Mouse (Mus musculus) activated CD4-positive, CD25-positive, alpha-beta regulatory T cell, adult 9 weeks (primary cell): ENCODE results near the gene Surf2. TPM values are rescaled to one million over a fixed set of nuclear protein-coding genes. Genes with fewer than 3 reads are reported as not detected.

Experiments used
- polyA plus RNA-seq: library from polyadenylated mRNA; unstranded; fragments of 100-300 nt; shearing (Covaris generic); gene quantifications from one replicate; pipeline ENCODE4 v1.2.1, GENCODE M21; 2017

Surf2 gene
- polyA plus RNA-seq, result 67.2 TPM

DNA sequence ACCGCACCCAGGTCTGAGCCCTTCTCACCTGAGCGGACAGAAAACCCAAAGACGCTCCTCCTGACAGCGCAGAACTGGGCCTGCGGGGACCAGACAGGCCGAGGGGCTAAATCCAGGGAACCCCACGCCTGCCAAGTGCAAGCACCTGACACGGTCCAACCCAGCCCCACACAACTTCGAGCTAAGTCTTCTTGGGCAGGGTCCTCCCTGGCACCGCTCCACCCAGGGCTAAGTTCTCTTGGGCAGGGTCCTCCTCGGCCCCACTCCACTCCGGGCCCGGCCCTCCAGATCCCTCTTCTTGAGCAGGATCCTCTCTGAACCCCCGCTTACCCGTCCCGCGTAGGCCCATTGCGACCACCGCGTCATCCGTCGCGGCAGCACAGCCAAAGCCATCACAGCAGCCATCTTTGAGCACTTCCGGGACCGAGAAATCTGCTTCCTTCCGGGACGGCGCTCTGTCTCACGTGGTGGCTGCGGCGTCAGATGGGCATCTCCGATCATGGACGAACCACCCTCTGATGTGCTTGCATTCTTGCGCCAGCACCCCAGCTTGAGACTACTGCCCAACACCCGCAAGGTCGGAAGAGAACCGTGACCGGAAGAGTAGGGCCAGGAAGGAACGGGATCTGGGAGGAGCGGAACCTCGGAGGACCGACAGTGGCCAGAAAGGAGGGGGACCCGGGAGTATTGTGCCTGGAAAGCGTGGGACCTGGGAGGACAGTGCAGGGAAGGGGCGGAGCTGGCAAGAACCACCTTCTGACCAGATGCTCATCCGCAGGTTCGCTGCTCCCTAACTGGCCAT lies at the start of gene Surf2, which contains the start of gene Surf1:
Gene Surf2 (plus strand): TSS at position 441 of the 802 bp plus-strand sequence.
Gene Surf1 (minus strand): TSS at position 604 of the 802 bp plus-strand sequence.

GRCm38 (mm10) chr2:26902467-26903220 lies 13.5 kb upstream of the Surf2 start, which contains the start of gene Surf6:
Gene Surf6, minus strand, starts transcription at chr2:26902879.

GRCm38 (mm10) chr2:26910124-26910993 lies 5.8 kb upstream of the Surf2 start, which contains the start of the genes Med22 and Rpl7a:
Gene Med22, minus strand, starts transcription at chr2:26910677.
Gene Rpl7a, plus strand, starts transcription at chr2:26910764.

GRCm38 (mm10) chr2:26933304-26934055 lies 17.3 kb downstream of the Surf2 start, which contains the start of the genes Surf4 and Stkld1:
Gene Surf4, minus strand, starts transcription at chr2:26933928.
Gene Stkld1, plus strand, starts transcription at chr2:26934047.

GRCm38 (mm10) chr2:26963923-26964723 lies 48.0 kb downstream of the Surf2 start, which contains the start of gene Rexo4:
Gene Rexo4, minus strand, starts transcription at chr2:26964386.

Other genes starting within 250 kb of the Surf2 start
- gene Lcn4, start 245.1 kb upstream of the Surf2 start, polyA plus RNA-seq, result 0.61 TPM
- not detected for gene Abo, start 51.4 kb upstream of the Surf2 start, polyA plus RNA-seq
- 49.4 TPM for gene Surf6, start 13.5 kb upstream of the Surf2 start, polyA plus RNA-seq
- 35.2 TPM for gene Med22, start 5.7 kb upstream of the Surf2 start, polyA plus RNA-seq
- gene Rpl7a, start 5.6 kb upstream of the Surf2 start, polyA plus RNA-seq, result 331 TPM
- 126 TPM for gene Surf1, start 163 bp downstream of the Surf2 start, polyA plus RNA-seq
- gene Surf4, start 17.6 kb downstream of the Surf2 start, polyA plus RNA-seq, result 175 TPM
- 0.59 TPM for gene Stkld1, start 17.7 kb downstream of the Surf2 start, polyA plus RNA-seq
- 86.1 TPM for gene Rexo4, start 48.0 kb downstream of the Surf2 start, polyA plus RNA-seq
- gene Adamts13, start 57.0 kb downstream of the Surf2 start, polyA plus RNA-seq, result not detected
- gene Cacfd1, start 93.6 kb downstream of the Surf2 start, polyA plus RNA-seq, result 27.9 TPM
- gene Slc2a6, start 111.6 kb downstream of the Surf2 start, polyA plus RNA-seq, result 2.7 TPM
- not detected for gene Mymk, start 155.8 kb downstream of the Surf2 start, polyA plus RNA-seq
- 0.66 TPM for gene Adamtsl2, start 163.0 kb downstream of the Surf2 start, polyA plus RNA-seq
- not detected for gene Fam163b, start 226.1 kb downstream of the Surf2 start, polyA plus RNA-seq
- gene Dbh, start 248.9 kb downstream of the Surf2 start, polyA plus RNA-seq, result not detected